Mouse (Mus musculus): ENCODE measurements around the gene Dlg4. TPM values are rescaled to one million over a fixed set of nuclear protein-coding genes. Genes with fewer than 3 reads are reported as not detected.

Dlg4 gene
- total RNA-seq, 2 experiments from 2014 or later: 13.2 to 15.5 TPM

Small RNAs within 50 kb of the gene (microRNA-seq; reads per million reads assigned to microRNA genes)
- 0.35 to 0.41 reads per million in 2 experiments for gene Gm44349
- gene Mir324: 3,784 to 4,095 reads per million in 2 experiments

Other genes with a start within 250 kb of the Dlg4 start
- gene Chrnb1, start 221.0 kb upstream of the Dlg4 start, total RNA-seq (2021): 1 to 10 TPM; 3.1 to 5.1 TPM
- 1 to 10 TPM; 3.1 to 3.7 TPM for gene Fgf11, start 215.1 kb upstream of the Dlg4 start, total RNA-seq (2021)
- gene Tmem102, start 211.3 kb upstream of the Dlg4 start, total RNA-seq (2021): under 1 TPM; 0.60 to 0.92 TPM
- not detected for gene Gm39566, start 201.6 kb upstream of the Dlg4 start, total RNA-seq (2021)
- not detected for gene Spem2, start 198.5 kb upstream of the Dlg4 start, total RNA-seq (2021)
- not detected for gene Spem1, start 194.8 kb upstream of the Dlg4 start, total RNA-seq (2021)
- 10 to 100 TPM; 11.0 to 11.6 TPM for gene Nlgn2, start 179.2 kb upstream of the Dlg4 start, total RNA-seq (2021)
- gene Tmem256, start 178.4 kb upstream of the Dlg4 start, total RNA-seq (2021): 100 to 1,000 TPM; 143 to 166 TPM
- gene Plscr3, start 170.6 kb upstream of the Dlg4 start, total RNA-seq (2021): 10 to 100 TPM; 59.7 to 59.9 TPM
- gene Tnk1, start 158.2 kb upstream of the Dlg4 start, total RNA-seq (2021): not detected
- gene Tmem95, start 138.9 kb upstream of the Dlg4 start, total RNA-seq (2021): not detected
- gene Kctd11, start 135.5 kb upstream of the Dlg4 start, total RNA-seq (2021): 1 to 10 TPM; 3.3 TPM
- gene Acap1, start 121.4 kb upstream of the Dlg4 start, total RNA-seq (2021): 1 to 10 TPM; 2.8 to 3.2 TPM
- 1 to 10 TPM; 5.2 to 6.2 TPM for gene 2810408A11Rik, start 116.0 kb upstream of the Dlg4 start, total RNA-seq (2021)
- gene Neurl4, start 115.9 kb upstream of the Dlg4 start, total RNA-seq (2021): 10 to 100 TPM; 45.8 to 48.5 TPM
- 10 to 100 TPM; 29.6 to 33.0 TPM for gene Gps2, start 103.1 kb upstream of the Dlg4 start, total RNA-seq (2021)
- 100 to 1,000 TPM; 550 to 556 TPM for gene Eif5a, start 95.0 kb upstream of the Dlg4 start, total RNA-seq (2021)
- gene Ybx2, start 81.1 kb upstream of the Dlg4 start, total RNA-seq (2021): 10 to 100 TPM; 24.8 to 35.7 TPM
- gene Slc2a4, start 68.8 kb upstream of the Dlg4 start, total RNA-seq (2021): 100 to 1,000 TPM in 1 of 2 experiments, 10 to 100 TPM in 1; 97.9 to 101 TPM
- gene Cldn7, start 52.2 kb upstream of the Dlg4 start, total RNA-seq (2021): under 1 TPM in 1 of 2 experiments, not detected in 1; 0.76 TPM
- gene Ctdnep1, start 35.8 kb upstream of the Dlg4 start, total RNA-seq (2021): 100 to 1,000 TPM; 132 to 144 TPM
- gene Elp5, start 34.4 kb upstream of the Dlg4 start, total RNA-seq (2021): 10 to 100 TPM; 63.1 to 64.6 TPM
- gene Gabarap, start 25.8 kb upstream of the Dlg4 start, total RNA-seq (2021): 100 to 1,000 TPM; 271 TPM
- gene Phf23, start 21.2 kb upstream of the Dlg4 start, total RNA-seq (2021): 10 to 100 TPM; 25.0 to 30.3 TPM
- 10 to 100 TPM; 13.1 to 14.0 TPM for gene Dvl2, start 16.3 kb upstream of the Dlg4 start, total RNA-seq (2021)
- gene Acadvl, start 1.5 kb upstream of the Dlg4 start, total RNA-seq (2021): 100 to 1,000 TPM; 862 to 957 TPM
- not detected for gene Asgr1, start 37.1 kb downstream of the Dlg4 start, total RNA-seq (2021)
- gene Asgr2, start 75.7 kb downstream of the Dlg4 start, total RNA-seq (2021): not detected
- gene Mgl2, start 113.4 kb downstream of the Dlg4 start, total RNA-seq (2021): under 1 TPM; 0.29 to 0.50 TPM
- under 1 TPM; 0.60 to 0.99 TPM for gene Clec10a, start 139.3 kb downstream of the Dlg4 start, total RNA-seq (2021)
- gene Slc16a11, start 195.8 kb downstream of the Dlg4 start, total RNA-seq (2021): under 1 TPM in 1 of 2 experiments, not detected in 1; 0.43 TPM
- 1 to 10 TPM; 6.3 to 6.5 TPM for gene Slc16a13, start 204.1 kb downstream of the Dlg4 start, total RNA-seq (2021)
- 10 to 100 TPM; 47.0 to 53.6 TPM for gene Bcl6b, start 212.9 kb downstream of the Dlg4 start, total RNA-seq (2021)
- 10 to 100 TPM; 72.3 to 79.4 TPM for gene 0610010K14Rik, start 221.0 kb downstream of the Dlg4 start, total RNA-seq (2021)
- gene Gm21988, start 222.9 kb downstream of the Dlg4 start, total RNA-seq (2021): 1 to 10 TPM; 2.4 to 2.6 TPM
- gene Rnasek, start 222.9 kb downstream of the Dlg4 start, total RNA-seq (2021): 10 to 100 TPM; 95.8 to 96.1 TPM
- gene Alox12, start 238.4 kb downstream of the Dlg4 start, total RNA-seq (2021): 1 to 10 TPM; 2.8 to 3.0 TPM